Mouse (Mus musculus) midbrain, embryonic 10.5 days (tissue): Measurements from ENCODE around the gene Thap4. TPM values are rescaled to one million over a fixed set of nuclear protein-coding genes. Genes with fewer than 3 reads are reported as not detected.

Source experiments
- DNase-seq: peaks from one replicate; pipeline ENCODE4 v3.0.0-alpha.2; 2017; ENCODE audit warnings: low spot score
- H3K27ac ChIP-seq: fragments of 300-500 bp; sonication (generic); replicated peaks from 2 replicates; pipeline ENCODE4 v1.5.1; 2016; ENCODE audit warnings: mild to moderate bottlenecking
- H3K27me3 ChIP-seq: fragments of 300-500 bp; sonication (generic); 2 replicates; pipeline ENCODE4 v1.6.1; 2016; ENCODE audit warnings: low read depth, mild to moderate bottlenecking; ENCODE audit not compliant: poor library complexity, severe bottlenecking
- H3K36me3 ChIP-seq: fragments of 300-500 bp; sonication (generic); 2 replicates; pipeline ENCODE4 v1.6.1; 2016; ENCODE audit warnings: mild to moderate bottlenecking, moderate library complexity
- H3K4me1 ChIP-seq: fragments of 300-500 bp; sonication (generic); 2 replicates; pipeline ENCODE4 v1.6.1; 2016
- H3K4me3 ChIP-seq: fragments of 300-500 bp; sonication (generic); 2 replicates; pipeline ENCODE4 v1.5.1; 2016; ENCODE audit warnings: mild to moderate bottlenecking, moderate library complexity
- H3K9me3 ChIP-seq: fragments of 300-500 bp; sonication (generic); replicated peaks from 2 replicates; pipeline ENCODE4 v1.6.1; 2016; ENCODE audit warnings: mild to moderate bottlenecking
- WGBS: fragments of 180-500 bp; shearing (Covaris S2); methylation state at CpG from one replicate; pipeline ENCODE4 v1.1.7; 2016; 5-methylcytosine and 5-hydroxymethylcytosine counted together
- polyA plus RNA-seq: library from polyadenylated mRNA; unstranded; fragments of >200 nt; fragmentation: Nextera tagmentation; extraction: Ambion mirVana; gene quantifications from 2 replicates; pipeline ENCODE4 v1.2.1, GENCODE M21; 2016

The Thap4 gene
- polyA plus RNA-seq, 1 experiment from 2014 or later: 47.8 TPM

DNA sequence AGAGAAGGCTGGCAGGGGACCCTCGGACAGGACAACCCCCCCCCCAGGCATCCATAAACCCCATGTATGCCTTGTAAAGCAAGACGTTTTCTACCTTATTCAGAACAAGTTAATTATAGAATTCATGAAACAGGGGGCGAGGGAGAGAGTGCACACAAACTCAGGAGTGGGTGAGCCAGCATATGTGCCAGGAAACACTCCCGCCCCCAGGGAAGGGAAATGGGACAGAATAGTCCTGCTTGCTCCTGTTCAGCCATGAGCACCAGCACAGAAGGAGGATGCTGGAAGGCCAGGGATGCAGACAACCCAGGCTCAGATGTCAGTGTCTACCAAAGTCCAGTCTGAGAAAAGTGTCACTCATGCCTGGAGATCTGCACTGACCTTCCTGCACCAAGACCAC is 55.5 kb downstream of the Thap4 start:
- Histone ChIP-seq H3K36me3 (peaks cover 32% of the 10 kb centered on the region), H3K27ac (no peak overlapping the region), H3K9me3 (no peaks in the 10 kb centered on the region), H3K4me3 (no peak overlapping the region), H3K27me3 (no peaks in the 10 kb centered on the region), H3K4me1 (no peaks in the 10 kb centered on the region)
- no peak for DNase-seq
- WGBS: 83% methylated on average over 4 of the region's 4 CpGs

GRCm38 (mm10) chr1:93697317-93697716 is 57.3 kb downstream of the Thap4 start:
- no peaks in the 10 kb centered on the region for H3K27me3 ChIP-seq
- WGBS: 76% methylated on average over 3 of the region's 3 CpGs
- no peak overlapping the region for H3K27ac ChIP-seq
- DNase-seq: no peak
- H3K9me3 ChIP-seq: no peaks in the 10 kb centered on the region
- H3K4me1 ChIP-seq: no peaks in the 10 kb centered on the region
- no peak overlapping the region for H3K4me3 ChIP-seq
- peaks cover 23% of the 10 kb centered on the region for H3K36me3 ChIP-seq

DNA sequence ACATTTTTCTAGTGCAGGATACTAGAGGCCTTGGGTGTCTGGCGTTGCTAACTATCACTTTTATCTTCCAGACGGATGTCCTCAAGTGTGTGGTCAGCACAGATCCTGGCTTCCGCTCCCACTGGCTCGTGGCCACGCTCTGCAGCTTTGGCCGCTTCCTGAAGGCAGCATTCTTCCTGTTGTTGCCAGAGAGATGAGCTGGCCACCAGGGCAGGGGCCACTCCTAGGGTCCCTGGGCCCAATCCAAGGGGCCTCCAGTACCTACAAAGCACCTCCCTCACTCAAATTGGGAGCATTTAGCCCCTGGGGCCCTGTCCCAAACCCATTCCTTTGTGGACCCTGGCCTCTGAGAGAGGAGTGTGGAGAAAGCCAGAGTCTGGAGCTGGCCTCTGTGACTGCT is 59.7 kb downstream of the Thap4 start:
- no peak overlapping the region for H3K4me3 ChIP-seq
- H3K27me3 ChIP-seq: no peaks in the 10 kb centered on the region
- H3K27ac ChIP-seq: no peak overlapping the region
- no peaks in the 10 kb centered on the region for H3K4me1 ChIP-seq
- 84% methylated on average over 6 of the region's 6 CpGs for WGBS
- no peaks in the 10 kb centered on the region for H3K9me3 ChIP-seq
- DNase-seq: no peak
- peaks cover 43% of the 10 kb centered on the region for H3K36me3 ChIP-seq

- H3K27me3 ChIP-seq: no peaks in the 10 kb centered on the region
- WGBS: 93% methylated on average over 10 of the region's 10 CpGs
- H3K4me3 ChIP-seq: no peak overlapping the region
- no peaks in the 10 kb centered on the region for H3K4me1 ChIP-seq
- H3K27ac ChIP-seq: no peak overlapping the region
- DNase-seq: no peak
- peaks cover 44% of the 10 kb centered on the region for H3K36me3 ChIP-seq
- H3K9me3 ChIP-seq: no peaks in the 10 kb centered on the region
These were observed 60.7 kb downstream of the Thap4 start for GRCm38 (mm10) chr1:93693943-93694342.

DNA sequence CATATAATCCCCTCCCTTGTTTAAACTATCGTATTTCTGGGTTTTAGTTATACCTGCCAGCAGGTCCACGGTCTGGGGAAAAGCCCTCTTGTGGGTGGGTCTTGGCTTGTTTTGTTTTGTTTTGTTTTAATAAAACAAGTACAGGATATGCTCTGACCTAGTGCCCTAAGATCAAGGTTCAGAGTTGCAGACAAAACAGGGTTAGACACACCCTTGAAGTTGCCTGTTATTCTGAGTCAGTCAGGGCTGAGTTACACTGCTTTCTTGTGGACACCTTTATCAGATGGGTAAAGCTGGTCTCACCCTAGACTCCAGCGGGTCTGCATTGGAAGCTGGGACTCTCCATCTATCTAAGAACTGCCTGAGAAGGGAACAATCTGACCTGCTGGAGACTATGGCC is 61.2 kb downstream of the Thap4 start:
- no peaks in the 10 kb centered on the region for H3K4me1 ChIP-seq
- H3K9me3 ChIP-seq: no peaks in the 10 kb centered on the region
- no peak overlapping the region for H3K27ac ChIP-seq
- no peak overlapping the region for H3K4me3 ChIP-seq
- WGBS: 85% methylated on average over 3 of the region's 3 CpGs
- no peak for DNase-seq
- no peaks in the 10 kb centered on the region for H3K27me3 ChIP-seq
- peaks cover 45% of the 10 kb centered on the region for H3K36me3 ChIP-seq

DNA sequence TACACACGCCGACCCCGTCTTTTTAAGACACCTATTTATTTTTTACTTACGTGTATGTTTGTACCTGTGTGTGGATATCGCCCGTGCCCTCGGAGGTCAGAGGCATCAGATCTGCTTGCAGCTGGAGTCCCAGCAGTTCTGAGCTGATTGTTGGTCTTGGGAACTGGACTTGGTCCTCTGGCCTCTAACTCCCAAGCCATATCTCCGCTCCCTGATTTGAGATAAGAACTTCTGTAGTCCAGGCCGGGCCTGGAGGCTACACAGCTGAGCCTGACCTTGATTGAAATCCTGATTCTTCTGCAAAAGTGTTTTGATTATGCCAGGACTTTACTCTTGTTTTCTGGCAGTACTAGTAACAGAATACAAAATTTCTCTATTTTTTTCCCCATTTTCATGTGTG is 61.9 kb downstream of the Thap4 start:
- 0 out of 2 replicates have a peak, but pooled peaks cover under 1% of the 10 kb centered on the region for H3K27me3 ChIP-seq
- no peak for DNase-seq
- H3K9me3 ChIP-seq: no peaks in the 10 kb centered on the region
- H3K27ac ChIP-seq: no peak overlapping the region
- 94% methylated on average over 9 of the region's 9 CpGs for WGBS
- no peak overlapping the region for H3K4me3 ChIP-seq
- H3K36me3 ChIP-seq: peaks cover 45% of the 10 kb centered on the region
- no peaks in the 10 kb centered on the region for H3K4me1 ChIP-seq

DNA sequence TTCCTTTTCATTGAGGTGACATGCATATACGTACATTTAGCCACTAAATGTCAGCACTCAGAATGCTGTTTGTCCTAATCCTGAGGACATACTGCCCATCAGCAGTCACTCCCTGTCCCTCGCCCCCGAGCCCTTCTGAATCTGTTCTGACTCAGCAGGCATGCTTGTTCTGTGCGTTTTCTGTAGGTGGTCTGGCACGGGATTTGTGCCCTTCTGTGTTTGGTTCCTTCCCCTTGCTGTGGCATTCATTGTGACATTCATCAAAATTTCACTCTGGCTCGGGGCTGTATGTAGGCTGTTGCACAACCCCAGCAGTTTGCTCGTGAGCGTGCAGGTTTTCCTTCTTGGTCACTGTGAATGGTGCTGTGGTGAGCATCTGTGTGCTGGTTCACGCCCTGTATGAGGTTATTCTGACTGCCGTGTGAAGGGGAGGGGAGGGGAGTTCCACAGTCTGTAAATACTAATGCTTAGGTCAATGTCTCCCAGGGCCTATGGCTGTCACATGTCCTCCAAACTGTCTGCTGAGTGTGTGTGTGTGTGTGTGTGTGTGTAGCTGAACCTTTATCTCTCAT is 62.8 kb downstream of the Thap4 start:
- Histone ChIP-seq H3K27me3 (peaks cover 9% of the 10 kb centered on the region), H3K27ac (no peak overlapping the region), H3K4me1 (peaks cover 5% of the 10 kb centered on the region), H3K4me3 (no peak overlapping the region), H3K9me3 (no peaks in the 10 kb centered on the region), H3K36me3 (peaks cover 45% of the 10 kb centered on the region)
- DNase-seq: no peak
- WGBS: 82% methylated on average over 10 of the region's 10 CpGs

DNA sequence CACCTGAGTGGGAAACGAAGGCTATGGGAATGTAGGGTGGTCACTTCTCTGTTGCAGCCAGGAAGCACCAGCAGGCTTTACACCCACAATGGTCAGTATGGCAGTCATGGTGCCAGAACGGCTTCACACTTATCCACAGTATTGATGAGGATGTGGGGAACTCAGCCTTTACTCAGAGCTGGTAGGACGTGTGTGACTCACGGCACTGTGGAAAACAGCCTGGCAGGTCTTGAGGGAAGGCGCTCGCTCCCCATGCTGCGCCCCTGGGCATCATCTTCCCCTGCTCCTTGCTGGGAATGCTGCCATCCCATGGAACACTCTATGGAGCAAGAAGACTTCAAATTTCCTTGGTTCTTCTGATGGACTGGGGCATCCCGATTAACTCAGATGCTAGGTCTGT is 63.6 kb downstream of the Thap4 start:
- Histone ChIP-seq H3K9me3 (no peaks in the 10 kb centered on the region), H3K36me3 (peaks cover 42% of the 10 kb centered on the region), H3K27me3 (peaks cover 17% of the 10 kb centered on the region), H3K4me1 (peaks cover 13% of the 10 kb centered on the region), H3K27ac (no peak overlapping the region), H3K4me3 (no peak overlapping the region)
- no peak for DNase-seq
- WGBS: 94% methylated on average over 8 of the region's 8 CpGs

DNA sequence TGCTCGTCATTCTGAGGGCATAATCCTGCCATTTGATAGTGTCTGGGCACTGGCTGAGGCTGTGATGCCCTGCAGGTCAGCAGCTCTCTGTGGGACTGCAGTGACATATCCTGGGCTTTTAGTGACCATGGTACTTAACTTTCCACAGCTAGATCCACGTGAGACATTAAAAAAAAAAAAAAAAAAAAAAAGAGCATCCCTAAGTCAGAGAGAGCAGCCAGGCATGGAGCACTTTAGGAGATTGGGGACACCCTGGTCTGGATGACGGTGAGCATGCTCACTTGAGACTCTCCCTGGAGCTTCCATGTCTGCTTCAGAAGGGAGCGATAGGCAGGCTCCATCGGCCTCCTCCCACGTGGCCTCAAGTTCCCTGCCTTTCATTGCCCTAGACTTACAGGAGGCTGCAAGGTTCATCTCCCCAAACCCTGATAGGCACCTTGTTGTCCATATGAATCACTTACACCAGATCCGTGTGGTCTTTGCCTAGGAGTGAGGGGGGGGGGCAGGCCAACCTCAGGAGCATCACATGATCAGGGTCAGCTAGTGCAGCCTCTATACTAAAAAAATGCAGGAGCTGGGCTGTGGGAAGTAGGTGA is 64.7 kb downstream of the Thap4 start:
- H3K4me3 ChIP-seq: no peak overlapping the region
- H3K9me3 ChIP-seq: no peaks in the 10 kb centered on the region
- WGBS: 82% methylated on average over 7 of the region's 7 CpGs
- peaks cover 31% of the 10 kb centered on the region for H3K36me3 ChIP-seq
- no peak for DNase-seq
- H3K27ac ChIP-seq: no peak overlapping the region
- H3K27me3 ChIP-seq: peaks cover 28% of the 10 kb centered on the region
- peaks cover 22% of the 10 kb centered on the region for H3K4me1 ChIP-seq

DNA sequence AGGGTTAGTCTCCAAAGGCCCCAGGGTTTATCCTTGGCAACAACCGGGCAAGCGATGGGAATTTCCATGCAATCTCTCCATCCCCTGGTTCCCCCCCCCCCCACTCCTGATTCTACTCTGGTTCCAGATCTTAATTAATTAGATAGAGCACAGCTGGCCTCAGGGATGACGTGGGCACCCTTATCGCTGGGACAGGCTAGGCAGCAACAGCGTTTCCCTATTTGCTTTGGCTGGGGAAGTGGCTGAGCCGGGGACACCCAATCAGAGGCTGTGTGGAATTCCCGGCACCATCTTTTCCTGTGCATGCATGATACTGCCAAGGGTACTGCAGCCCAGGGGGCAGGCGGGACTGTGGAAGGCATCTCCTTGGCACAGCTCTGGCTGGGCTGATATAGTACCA is 66.5 kb downstream of the Thap4 start:
- DNase-seq: no peak
- peaks cover 44% of the 10 kb centered on the region for H3K27me3 ChIP-seq
- H3K27ac ChIP-seq: no peak overlapping the region
- H3K4me1 ChIP-seq: peaks cover 22% of the 10 kb centered on the region
- H3K9me3 ChIP-seq: no peaks in the 10 kb centered on the region
- peaks cover 23% of the 10 kb centered on the region for H3K36me3 ChIP-seq
- WGBS: 81% methylated on average over 8 of the region's 8 CpGs
- H3K4me3 ChIP-seq: no peak overlapping the region

DNA sequence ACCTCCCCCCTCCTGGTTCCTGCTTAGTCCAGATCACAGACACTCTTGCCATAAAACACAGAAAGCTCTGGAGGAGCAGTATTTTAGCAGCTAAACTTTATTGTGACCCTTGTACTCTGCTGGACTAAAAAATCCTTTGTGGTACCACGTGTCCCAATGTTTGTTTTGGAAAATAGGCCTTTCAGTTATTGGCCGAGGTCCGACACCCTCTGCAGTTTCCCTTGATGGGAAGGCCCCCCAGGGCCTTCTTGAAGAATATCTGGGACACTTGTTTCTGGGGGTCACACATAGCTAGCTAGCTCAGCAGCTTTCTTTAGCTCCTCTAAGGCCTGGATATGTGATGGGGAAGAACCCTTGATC is 67.7 kb downstream of the Thap4 start:
- peaks cover 19% of the 10 kb centered on the region for H3K36me3 ChIP-seq
- peaks cover 44% of the 10 kb centered on the region for H3K27me3 ChIP-seq
- peak overlapping the region; percentile 67 for H3K4me3 ChIP-seq
- no peak for DNase-seq
- H3K9me3 ChIP-seq: no peaks in the 10 kb centered on the region
- 60% methylated on average over 3 of the region's 3 CpGs for WGBS
- H3K4me1 ChIP-seq: peaks cover 22% of the 10 kb centered on the region
- peak overlapping the region; percentile 86 for H3K27ac ChIP-seq

DNA sequence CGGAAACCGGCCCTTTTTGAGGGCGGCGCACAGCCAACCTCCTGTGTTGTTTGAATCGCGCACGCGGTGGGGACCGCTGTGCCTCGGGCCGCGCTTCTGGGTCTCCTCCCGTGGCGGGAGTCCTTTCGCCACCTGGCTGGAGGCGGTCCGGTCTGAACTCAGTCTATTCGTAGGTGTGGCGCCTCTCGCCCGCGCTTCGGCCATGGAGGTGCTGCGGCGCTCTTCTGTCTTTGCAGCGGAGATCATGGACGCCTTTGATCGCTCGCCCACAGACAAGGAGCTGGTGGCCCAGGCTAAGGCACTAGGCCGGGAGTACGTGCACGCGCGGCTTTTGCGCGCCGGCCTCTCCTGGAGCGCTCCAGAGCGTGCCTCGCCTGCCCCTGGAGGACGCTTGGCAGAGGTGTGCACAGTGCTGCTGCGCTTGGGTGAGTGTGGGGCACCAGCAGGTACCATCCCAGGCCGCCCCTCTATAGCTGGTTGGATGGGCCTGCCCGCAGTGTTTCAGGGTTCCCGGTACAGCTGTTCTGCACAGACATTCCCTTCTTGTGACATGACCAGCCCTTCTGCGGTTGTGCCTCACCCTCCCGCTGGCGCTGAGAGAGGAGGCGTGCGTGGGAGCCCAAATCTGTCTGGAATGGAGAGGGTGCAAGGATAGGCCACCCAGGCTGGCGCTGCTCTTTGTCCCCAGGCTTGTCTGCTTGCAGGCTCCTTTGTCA is 68.3 kb downstream of the Thap4 start:
- WGBS: 2% methylated on average over 51 of the region's 51 CpGs
- Histone ChIP-seq H3K27me3 (peaks cover 44% of the 10 kb centered on the region), H3K4me1 (peaks cover 22% of the 10 kb centered on the region), H3K4me3 (peak overlapping the region; percentile 67), H3K9me3 (peaks cover 2% of the 10 kb centered on the region; the same call in 1 of the 2 replicates), H3K36me3 (peaks cover 17% of the 10 kb centered on the region), H3K27ac (peak overlapping the region; percentile 86)
- DNase-seq: peak; percentile 80
